Mouse (Mus musculus): ENCODE results near the gene Rbms3.

- no peak for TF ChIP-seq CTCF (IDR thresholded peaks at IDR 0.05; ENCODE audit: extremely low read depth, insufficient read depth, low read length)
- no peak for TF ChIP-seq POLR2A (IDR thresholded peaks at IDR 0.05; ENCODE audit: extremely low read depth, insufficient read depth, low read length)
Measured at GRCm38 (mm10) chr9:116980801-116981200, 648.9 kb downstream of the Rbms3 start.

Data from cortical plate, adult 2 months (tissue).